Mouse (Mus musculus) C2C12 (cell line): Measurements from ENCODE around the gene Txndc15. TPM values are rescaled to one million over a fixed set of nuclear protein-coding genes. Genes with fewer than 3 reads are reported as not detected.
A peak's percentile ranks its signal among the peaks of the same experiment; 100 is the strongest.

Experiments
- H3K27me3 ChIP-seq: one replicate; pipeline ENCODE4 v1.6.1; 2011; ENCODE audit not compliant: control insufficient read depth, insufficient read depth, insufficient read length
- H3K36me3 ChIP-seq: one replicate; pipeline ENCODE4 v1.6.1; 2011; ENCODE audit not compliant: control insufficient read depth, insufficient read depth
- H3K4me3 ChIP-seq: one replicate; pipeline ENCODE4 v1.5.1; 2011; ENCODE audit warnings: mild to moderate bottlenecking, control low read depth; ENCODE audit not compliant: poor library complexity, insufficient read depth, severe bottlenecking
- H3K79me2 ChIP-seq: one replicate; pipeline ENCODE4 v1.6.1; 2011; ENCODE audit not compliant: control insufficient read depth, insufficient read depth
- H3K79me3 ChIP-seq: one replicate; pipeline ENCODE4 v1.6.1; 2011; ENCODE audit warnings: low read depth, control low read depth
- H3ac ChIP-seq: one replicate; pipeline ENCODE3; 2011; ENCODE audit warnings: low read depth; ENCODE audit not compliant: control insufficient read depth, insufficient read length
- CEBPB ChIP-seq: IDR thresholded peaks from one replicate; pipeline ENCODE4 v1.6.1; 2011; ENCODE audit warnings: low read depth, mild to moderate bottlenecking, control low read depth, moderate library complexity
- CTCF ChIP-seq: IDR thresholded peaks from one replicate; pipeline ENCODE4 v1.5.1; 2011; ENCODE audit not compliant: control insufficient read depth, insufficient read depth, insufficient read length
- FOSL1 ChIP-seq: IDR thresholded peaks from one replicate; pipeline ENCODE4 v1.8.0; 2011; ENCODE audit warnings: mild to moderate bottlenecking, low read length; ENCODE audit not compliant: poor library complexity, insufficient read depth, severe bottlenecking
- MAX ChIP-seq: IDR thresholded peaks from one replicate; pipeline ENCODE4 v1.6.1; 2011; ENCODE audit warnings: mild to moderate bottlenecking, control low read depth
- MYOD1 ChIP-seq: IDR thresholded peaks from one replicate; pipeline ENCODE4 v1.6.1; 2011; ENCODE audit warnings: low read depth; ENCODE audit not compliant: control insufficient read depth, insufficient read length
- MYOG ChIP-seq: IDR thresholded peaks from one replicate; pipeline ENCODE4 v1.6.1; 2011; ENCODE audit not compliant: control insufficient read depth, insufficient read length; ENCODE audit errors: extremely low read depth
- USF1 ChIP-seq: IDR thresholded peaks from one replicate; pipeline ENCODE4 v1.6.1; 2011; ENCODE audit warnings: low read depth, mild to moderate bottlenecking, control low read depth, moderate library complexity
- polyA plus RNA-seq: library from polyadenylated mRNA; unstranded; fragments of >200 nt; fragmentation: generic; extraction: Trizol; gene quantifications from one replicate; pipeline ENCODE4 v1.2.1, GENCODE M21; 2012; ENCODE audit warnings: missing spikeins

The Txndc15 gene
- polyA plus RNA-seq, 1 experiment = 34.8 TPM

DNA sequence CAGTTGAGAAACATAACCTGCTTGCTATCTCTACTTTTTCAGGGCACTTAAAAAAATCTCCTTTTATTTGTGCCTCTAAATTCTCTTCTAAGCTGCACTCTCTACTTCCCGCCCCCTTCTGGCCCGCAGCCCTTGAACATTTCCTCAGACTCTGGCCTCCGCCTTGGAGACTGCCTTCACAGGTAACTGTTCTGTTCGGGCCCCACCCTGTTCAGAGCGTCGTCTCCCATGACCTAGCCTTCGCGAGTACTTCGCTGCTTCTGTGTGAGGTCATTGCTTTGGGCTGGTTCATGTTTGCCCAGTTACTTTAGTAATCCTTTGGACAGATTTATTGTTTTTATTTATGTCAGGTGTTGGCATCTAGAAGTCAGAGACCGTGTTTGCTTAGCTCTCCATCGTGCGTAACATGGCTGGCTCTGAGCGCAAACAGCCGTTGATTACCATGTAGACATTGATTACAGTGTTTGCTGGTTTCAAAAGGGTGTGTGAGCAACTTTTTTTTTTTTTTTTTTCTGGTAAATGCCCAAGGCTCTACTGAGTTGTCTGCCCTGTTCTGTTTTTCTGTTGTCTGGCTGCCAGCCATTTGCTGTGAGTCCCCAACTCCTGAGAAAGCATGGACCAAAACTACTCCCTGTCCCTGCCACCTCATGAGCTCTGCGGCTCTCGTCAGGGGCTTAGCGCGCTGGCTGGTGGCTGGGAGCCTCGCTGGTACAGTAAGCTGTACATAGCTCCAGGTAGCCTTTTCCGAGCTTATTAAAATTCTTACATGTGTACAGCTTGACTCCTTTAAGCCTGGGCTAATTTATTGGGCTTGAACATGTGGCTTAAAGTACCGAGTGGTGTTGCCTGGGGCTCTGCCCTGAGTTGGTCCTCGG lies 19.4 kb downstream of the Txndc15 start:
- Histone ChIP-seq H3K27me3 (no peaks in the 10 kb centered on the region), H3ac (no peak overlapping the region), H3K79me2 (no peaks in the 10 kb centered on the region), H3K36me3 (no peaks in the 10 kb centered on the region), H3K79me3 (no peaks in the 10 kb centered on the region), H3K4me3 (no peak overlapping the region)
- TF ChIP-seq FOSL1 (no peak), USF1 (no peak), CTCF (no peak)

DNA sequence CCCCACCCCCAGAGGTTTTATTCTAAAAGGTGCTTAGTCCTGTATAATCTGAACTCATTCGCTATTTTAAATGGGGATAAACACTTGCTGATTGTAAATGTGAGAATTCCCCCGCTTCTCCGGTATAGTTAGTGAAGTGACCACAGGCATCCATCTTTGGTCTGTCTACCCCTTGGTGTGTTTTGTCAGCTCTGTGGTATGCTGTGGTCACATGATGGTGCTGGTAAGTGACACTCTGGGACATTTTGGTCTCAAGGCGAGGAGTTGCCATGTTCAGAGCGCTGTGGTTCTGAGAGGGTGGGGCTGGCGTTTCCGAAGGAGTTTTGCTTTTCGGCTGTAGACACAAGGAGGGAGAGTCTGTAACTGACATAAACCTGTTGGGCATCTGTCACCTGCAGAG lies 23.4 kb downstream of the Txndc15 start:
- H3K36me3 ChIP-seq = no peaks in the 10 kb centered on the region
- no peak overlapping the region for H3ac ChIP-seq
- TF ChIP-seq CTCF (no peak), MYOG (no peak), MAX (no peak), CEBPB (no peak), MYOD1 (no peak), FOSL1 (no peak), USF1 (peak; percentile 71)
- H3K4me3 ChIP-seq = no peak overlapping the region
- no peaks in the 10 kb centered on the region for H3K79me2 ChIP-seq
- H3K27me3 ChIP-seq = no peaks in the 10 kb centered on the region
- H3K79me3 ChIP-seq = no peaks in the 10 kb centered on the region

DNA sequence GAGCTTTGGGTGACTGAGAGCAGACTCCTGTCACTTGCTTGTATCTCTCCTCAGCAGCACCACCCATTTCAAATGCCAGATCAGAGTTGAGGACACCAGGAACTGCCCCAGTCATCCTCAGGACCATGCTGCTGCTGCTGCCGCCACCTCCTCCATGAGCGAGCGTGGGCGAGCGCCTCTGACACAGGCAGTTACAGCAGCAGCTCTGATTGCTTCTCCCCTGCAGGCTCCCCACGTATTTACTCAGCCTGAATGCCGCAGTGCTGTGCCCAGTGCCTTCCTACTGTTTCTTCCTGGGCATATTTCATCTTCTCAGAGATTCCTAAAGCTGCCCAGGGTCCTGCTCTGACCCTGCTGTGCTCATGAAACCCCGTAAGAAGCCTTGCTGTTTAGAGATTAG lies 27.9 kb downstream of the Txndc15 start:
- Histone ChIP-seq H3ac (no peak overlapping the region), H3K4me3 (no peak overlapping the region)
- TF ChIP-seq CEBPB (no peak), MYOD1 (no peak), CTCF (no peak), USF1 (no peak), FOSL1 (no peak), MAX (no peak), MYOG (no peak)

DNA sequence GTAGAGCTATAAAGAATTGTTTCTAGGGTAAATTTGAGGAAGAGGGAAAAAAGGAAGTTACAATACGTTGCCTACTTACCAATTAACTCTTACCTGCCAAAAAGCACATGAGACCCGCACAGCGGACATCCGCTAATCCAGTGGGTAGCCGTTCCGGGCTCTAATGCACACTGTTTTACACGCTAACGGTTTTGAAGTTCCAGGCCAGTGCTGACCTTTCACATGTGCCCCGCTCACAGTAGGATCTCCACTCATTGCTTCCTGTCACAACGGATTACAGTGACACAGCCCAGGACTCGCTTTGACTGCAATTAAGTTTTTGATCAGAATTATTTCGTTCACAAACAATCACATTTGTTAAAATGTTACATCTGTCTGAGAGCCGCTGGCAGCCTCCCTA lies 39.9 kb downstream of the Txndc15 start:
- no peak overlapping the region for H3ac ChIP-seq

More for the DNA sequence above, 27.9 kb downstream of the Txndc15 start:
- H3K36me3 ChIP-seq = no peaks in the 10 kb centered on the region
- no peaks in the 10 kb centered on the region for H3K27me3 ChIP-seq
- H3K79me3 ChIP-seq = no peaks in the 10 kb centered on the region
- no peaks in the 10 kb centered on the region for H3K79me2 ChIP-seq

DNA sequence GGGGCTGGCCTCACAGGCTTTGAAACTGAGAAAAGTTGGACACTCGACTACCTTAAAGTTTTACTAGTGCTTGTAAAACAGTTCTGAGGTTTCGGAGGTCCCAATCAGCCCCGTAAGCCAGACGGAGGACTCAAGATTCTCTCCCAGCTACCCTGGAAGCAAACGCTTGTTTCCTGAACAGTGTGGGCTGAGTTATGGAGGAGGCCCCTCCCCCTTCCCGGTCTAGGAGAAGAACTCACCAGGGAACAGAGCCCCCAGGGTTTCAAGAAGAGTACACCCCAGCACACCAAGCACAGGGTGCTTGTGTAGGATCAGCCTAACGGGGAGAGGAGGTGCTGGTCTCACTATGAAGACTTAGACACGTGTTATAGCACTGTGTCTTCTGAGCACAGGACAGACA lies 42.3 kb downstream of the Txndc15 start:
- H3K36me3 ChIP-seq = no peaks in the 10 kb centered on the region
- TF ChIP-seq CEBPB (no peak), MYOD1 (no peak), MYOG (no peak), CTCF (no peak), USF1 (no peak), MAX (no peak), FOSL1 (no peak)
- no peak overlapping the region for H3ac ChIP-seq
- no peaks in the 10 kb centered on the region for H3K79me2 ChIP-seq
- no peaks in the 10 kb centered on the region for H3K27me3 ChIP-seq
- H3K79me3 ChIP-seq = no peaks in the 10 kb centered on the region
- no peak overlapping the region for H3K4me3 ChIP-seq

More for the DNA sequence above, 39.9 kb downstream of the Txndc15 start:
- no peaks in the 10 kb centered on the region for H3K79me3 ChIP-seq
- H3K79me2 ChIP-seq = no peaks in the 10 kb centered on the region
- no peaks in the 10 kb centered on the region for H3K36me3 ChIP-seq
- TF ChIP-seq MAX (no peak), FOSL1 (no peak), USF1 (no peak), CTCF (no peak), CEBPB (no peak), MYOG (no peak), MYOD1 (no peak)
- H3K4me3 ChIP-seq = no peak overlapping the region
- H3K27me3 ChIP-seq = no peaks in the 10 kb centered on the region

DNA sequence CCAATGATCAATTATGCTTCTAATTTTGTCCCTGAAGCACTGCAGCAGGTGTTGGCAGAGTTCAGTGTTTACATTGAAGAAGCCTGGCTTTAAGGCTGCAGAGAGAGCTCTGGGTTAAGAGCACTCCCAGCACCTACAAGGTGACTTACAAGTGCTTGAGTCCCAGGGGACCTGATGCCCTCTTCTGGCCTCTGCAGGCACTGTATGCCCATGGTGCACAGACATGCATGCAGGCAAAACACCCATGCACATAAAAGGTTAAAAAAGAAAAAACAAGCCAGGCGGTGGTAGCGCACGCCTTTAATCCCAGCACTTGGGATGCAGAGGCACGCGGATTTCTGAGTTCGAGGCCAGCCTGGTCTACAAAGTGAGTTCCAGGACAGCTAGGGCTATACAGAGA lies 43.2 kb downstream of the Txndc15 start:
- no peak overlapping the region for H3ac ChIP-seq
- H3K4me3 ChIP-seq = no peak overlapping the region
- no peaks in the 10 kb centered on the region for H3K27me3 ChIP-seq
- H3K79me3 ChIP-seq = no peaks in the 10 kb centered on the region
- no peak for TF ChIP-seq USF1
- no peak for TF ChIP-seq MYOD1
- no peak for TF ChIP-seq FOSL1
- no peak for TF ChIP-seq CEBPB
- no peak for TF ChIP-seq MYOG
- no peaks in the 10 kb centered on the region for H3K36me3 ChIP-seq
- no peaks in the 10 kb centered on the region for H3K79me2 ChIP-seq
